Mouse (Mus musculus) testis, adult 2 months (tissue): ENCODE data around the gene Adgrb3. TPM values are rescaled to one million over a fixed set of nuclear protein-coding genes. Genes with fewer than 3 reads are reported as not detected.

ENCODE experiments used
- H3K27ac ChIP-seq: fragments of 200-500 bp; 2 replicates; pipeline ENCODE4 v1.5.1; 2012; ENCODE audit warnings: low read depth, low read length; ENCODE audit not compliant: control insufficient read depth, insufficient read depth
- H3K27me3 ChIP-seq: fragments of 200-500 bp; 2 replicates; pipeline ENCODE4 v1.6.1; 2012; ENCODE audit warnings: mild to moderate bottlenecking, low read length, moderate library complexity; ENCODE audit not compliant: control insufficient read depth, insufficient read depth
- H3K36me3 ChIP-seq: fragments of 200-500 bp; 2 replicates; pipeline ENCODE4 v1.6.1; 2012; ENCODE audit warnings: mild to moderate bottlenecking, low read length; ENCODE audit not compliant: control insufficient read depth, insufficient read depth
- H3K4me1 ChIP-seq: fragments of 200-500 bp; 2 replicates; pipeline ENCODE4 v1.6.1; 2012; ENCODE audit warnings: low read length; ENCODE audit not compliant: control insufficient read depth, insufficient read depth
- H3K4me3 ChIP-seq: fragments of 200-500 bp; 2 replicates; pipeline ENCODE4 v1.5.1; 2012; ENCODE audit warnings: low read depth, mild to moderate bottlenecking, low read length, moderate library complexity, mixed read lengths; ENCODE audit not compliant: control insufficient read depth
- CTCF ChIP-seq: fragments of 200-500 bp; IDR thresholded peaks from 2 replicates; pipeline ENCODE4 v1.5.1; 2012; ENCODE audit warnings: low read depth, mild to moderate bottlenecking, inconsistent platforms, low read length, moderate library complexity; ENCODE audit not compliant: control insufficient read depth, insufficient read depth, insufficient replicate concordance
- POLR2A ChIP-seq: fragments of 200-500 bp; IDR thresholded peaks from 2 replicates; pipeline ENCODE4 v1.6.1; 2012; ENCODE audit warnings: low read depth, mild to moderate bottlenecking, inconsistent platforms, low read length, moderate library complexity; ENCODE audit not compliant: control insufficient read depth
- polyA plus RNA-seq: library from polyadenylated mRNA; depleted of rRNA; stranded (reverse); fragments of >200 nt; gene quantifications from 2 replicates; pipeline ENCODE4 v1.2.3, GENCODE M21; 2012

The Adgrb3 gene
- polyA plus RNA-seq, 1 experiment, result 0.40 TPM

DNA sequence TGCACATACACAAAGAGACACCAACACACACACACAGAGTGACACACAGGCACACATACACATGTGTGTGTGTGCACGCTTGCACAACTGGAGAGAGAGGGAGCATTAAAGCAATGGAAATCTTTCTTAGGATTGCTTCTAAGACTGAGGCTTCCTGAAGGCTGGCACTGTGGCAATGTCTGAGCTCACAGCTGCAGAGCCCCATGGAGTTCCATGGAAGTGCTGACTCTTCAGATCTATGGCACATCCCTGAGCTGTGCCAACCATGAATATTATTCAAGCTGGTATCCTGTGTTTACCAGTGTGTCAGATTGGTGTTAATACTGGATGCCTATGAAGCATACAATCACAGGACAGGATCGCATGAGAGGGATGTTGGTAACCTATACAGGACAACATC, 643.6 kb downstream of the Adgrb3 start:
- Histone ChIP-seq H3K36me3 (no peaks in the 10 kb centered on the region), H3K4me3 (no peak overlapping the region), H3K4me1 (no peaks in the 10 kb centered on the region), H3K27ac (no peak overlapping the region), H3K27me3 (no peaks in the 10 kb centered on the region)
- TF ChIP-seq POLR2A (no peak), CTCF (no peak)

DNA sequence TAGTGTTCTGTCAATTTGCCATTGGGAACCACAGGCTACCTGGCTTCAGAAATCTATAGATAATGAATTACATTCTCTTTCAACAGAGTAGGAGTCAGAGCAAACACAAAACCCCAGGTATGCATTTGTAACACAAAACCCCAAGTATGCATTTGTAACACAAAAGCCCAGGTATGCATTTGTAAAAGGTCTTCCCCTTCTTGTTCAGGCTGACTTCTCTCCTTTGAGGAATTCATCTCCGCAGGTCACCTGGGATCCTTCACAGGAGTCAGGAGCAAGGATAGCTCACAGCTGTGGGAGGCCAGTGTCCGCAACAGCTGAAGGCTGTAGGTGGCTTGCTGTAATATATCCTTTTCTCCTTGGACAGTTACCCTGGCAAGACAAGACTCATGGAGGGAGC, 647.6 kb downstream of the Adgrb3 start:
- Histone ChIP-seq H3K27me3 (no peaks in the 10 kb centered on the region), H3K4me3 (no peak overlapping the region), H3K36me3 (no peaks in the 10 kb centered on the region), H3K4me1 (no peaks in the 10 kb centered on the region; the same call in 1 of the 2 replicates), H3K27ac (no peak overlapping the region)
- TF ChIP-seq POLR2A, result no peak

DNA sequence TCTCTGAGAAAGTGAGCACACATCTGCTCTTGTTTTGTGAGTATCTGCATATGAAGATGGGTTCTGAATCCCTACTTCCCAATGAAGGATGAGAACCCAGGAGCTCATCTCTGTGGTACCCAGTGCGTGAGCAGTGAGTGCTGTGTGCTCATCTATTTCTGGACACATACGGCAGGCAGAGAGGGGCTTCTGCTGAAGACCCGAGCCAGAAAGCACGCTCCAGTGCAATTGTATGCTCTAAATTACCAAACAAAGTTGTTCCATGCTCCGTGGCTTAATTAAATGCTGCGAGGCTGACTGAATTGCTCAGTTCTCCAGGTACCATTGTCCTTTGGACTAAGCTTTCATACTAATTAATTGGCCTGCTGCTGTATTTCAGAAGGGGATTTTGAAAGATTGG, 648.9 kb downstream of the Adgrb3 start:
- H3K4me3 ChIP-seq, result no peak overlapping the region
- H3K27ac ChIP-seq, result no peak overlapping the region
- no peaks in the 10 kb centered on the region; the same call in 1 of the 2 replicates for H3K4me1 ChIP-seq
- H3K27me3 ChIP-seq, result no peaks in the 10 kb centered on the region
- H3K36me3 ChIP-seq, result no peaks in the 10 kb centered on the region
- TF ChIP-seq CTCF (no peak), POLR2A (no peak)

DNA sequence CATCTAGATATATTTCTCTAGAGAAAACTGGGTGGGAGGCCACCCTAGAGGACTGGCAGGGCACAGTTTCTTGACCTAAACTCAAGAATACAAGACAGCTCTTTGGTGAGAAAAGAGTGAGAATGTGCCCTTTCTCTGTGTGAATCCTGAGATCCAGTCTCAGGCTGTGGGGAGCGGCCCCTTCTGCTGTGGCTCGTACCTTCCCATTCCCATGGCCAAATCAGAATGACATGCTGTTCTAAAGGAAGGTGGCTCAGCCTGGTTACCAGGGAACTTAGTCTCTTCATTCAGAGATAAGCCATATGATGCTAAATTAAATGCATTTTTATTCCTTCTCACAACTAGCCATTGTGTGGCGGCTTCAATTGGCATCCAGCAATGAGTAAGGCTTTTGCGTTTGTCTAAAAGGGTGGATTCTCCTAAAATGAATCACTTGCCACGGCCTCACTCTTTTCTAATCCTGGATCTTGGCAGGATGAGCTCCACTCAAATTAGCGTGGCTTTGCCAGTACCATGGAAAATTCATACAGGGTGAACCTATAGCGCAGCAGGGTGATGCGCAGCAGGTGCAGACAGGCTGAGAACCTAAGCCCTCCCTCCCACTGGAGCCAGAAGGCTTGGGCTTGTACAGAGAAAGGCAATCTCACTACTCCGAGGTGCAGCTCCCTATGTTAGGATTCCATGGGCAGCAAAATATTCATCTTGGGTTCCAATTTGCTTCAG, 649.5 kb downstream of the Adgrb3 start:
- TF ChIP-seq CTCF, result no peak
- TF ChIP-seq POLR2A, result no peak
- Histone ChIP-seq H3K27ac (no peak overlapping the region), H3K4me1 (no peaks in the 10 kb centered on the region; the same call in 1 of the 2 replicates), H3K36me3 (no peaks in the 10 kb centered on the region), H3K27me3 (no peaks in the 10 kb centered on the region), H3K4me3 (no peak overlapping the region)

DNA sequence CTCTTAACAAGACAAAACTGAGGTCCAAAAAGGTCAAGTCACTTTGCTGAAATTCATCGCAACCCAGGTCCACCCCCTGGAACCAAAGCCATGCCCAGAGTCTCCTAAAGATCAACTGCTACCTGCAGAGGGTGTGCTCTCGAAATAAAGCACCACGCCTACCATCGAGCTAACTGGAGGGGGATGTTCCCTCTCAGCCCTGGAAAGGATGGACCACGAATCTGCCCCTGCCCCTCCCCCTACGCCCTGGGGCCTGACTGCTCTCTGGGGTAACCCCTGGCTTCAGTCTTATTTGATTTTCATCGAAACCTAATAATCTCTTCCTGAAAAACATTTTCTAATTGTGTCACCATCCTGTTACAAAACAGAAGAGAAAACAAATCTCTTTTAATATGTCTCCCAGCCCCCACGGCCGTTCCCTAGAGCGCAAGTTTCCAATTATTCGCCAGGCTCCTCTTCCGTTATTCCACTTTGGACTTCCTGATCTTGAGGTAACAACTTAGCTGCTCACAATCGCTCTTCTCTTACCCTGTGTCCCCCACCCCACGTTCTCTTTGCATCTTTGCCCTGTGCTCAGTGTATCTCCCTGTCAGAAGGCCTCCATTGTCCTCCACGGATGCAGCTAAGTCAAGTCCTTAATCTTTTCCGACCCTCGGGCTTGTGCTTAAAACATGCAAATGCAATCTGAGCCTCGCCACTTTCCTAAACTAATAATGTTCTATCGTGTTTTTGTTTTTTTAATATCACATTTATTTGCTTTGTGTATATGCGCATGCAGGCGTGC, 651.0 kb downstream of the Adgrb3 start:
- H3K27ac ChIP-seq, result no peak overlapping the region
- TF ChIP-seq POLR2A, result no peak
- no peak for TF ChIP-seq CTCF

DNA sequence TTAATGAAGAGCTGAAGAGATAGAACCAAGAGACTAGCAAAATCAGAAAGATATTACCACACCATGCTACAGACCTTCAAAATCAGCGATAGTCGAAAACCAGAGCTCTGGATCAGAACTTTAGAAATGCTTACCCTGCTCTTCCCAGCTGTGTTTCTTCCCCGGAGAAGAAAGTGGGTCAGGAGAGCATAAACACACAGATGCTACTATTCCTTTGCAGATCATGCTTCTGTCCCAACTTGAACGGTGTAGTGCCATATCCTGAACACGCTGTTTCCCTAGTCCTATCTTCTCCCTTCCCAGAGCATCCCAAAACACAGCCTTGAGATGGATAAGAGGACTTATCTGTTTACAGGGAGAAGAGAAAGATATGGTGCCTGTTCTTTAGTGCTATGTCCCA, 662.4 kb downstream of the Adgrb3 start:
- H3K4me1 ChIP-seq, result no peaks in the 10 kb centered on the region
- no peak overlapping the region for H3K27ac ChIP-seq
- no peak overlapping the region for H3K4me3 ChIP-seq
- H3K36me3 ChIP-seq, result no peaks in the 10 kb centered on the region
- no peaks in the 10 kb centered on the region for H3K27me3 ChIP-seq
- TF ChIP-seq POLR2A (no peak), CTCF (no peak)

More for the DNA sequence above, 651.0 kb downstream of the Adgrb3 start:
- Histone ChIP-seq H3K4me1 (no peaks in the 10 kb centered on the region; the same call in 1 of the 2 replicates), H3K27me3 (no peaks in the 10 kb centered on the region), H3K4me3 (no peak overlapping the region), H3K36me3 (no peaks in the 10 kb centered on the region)

DNA sequence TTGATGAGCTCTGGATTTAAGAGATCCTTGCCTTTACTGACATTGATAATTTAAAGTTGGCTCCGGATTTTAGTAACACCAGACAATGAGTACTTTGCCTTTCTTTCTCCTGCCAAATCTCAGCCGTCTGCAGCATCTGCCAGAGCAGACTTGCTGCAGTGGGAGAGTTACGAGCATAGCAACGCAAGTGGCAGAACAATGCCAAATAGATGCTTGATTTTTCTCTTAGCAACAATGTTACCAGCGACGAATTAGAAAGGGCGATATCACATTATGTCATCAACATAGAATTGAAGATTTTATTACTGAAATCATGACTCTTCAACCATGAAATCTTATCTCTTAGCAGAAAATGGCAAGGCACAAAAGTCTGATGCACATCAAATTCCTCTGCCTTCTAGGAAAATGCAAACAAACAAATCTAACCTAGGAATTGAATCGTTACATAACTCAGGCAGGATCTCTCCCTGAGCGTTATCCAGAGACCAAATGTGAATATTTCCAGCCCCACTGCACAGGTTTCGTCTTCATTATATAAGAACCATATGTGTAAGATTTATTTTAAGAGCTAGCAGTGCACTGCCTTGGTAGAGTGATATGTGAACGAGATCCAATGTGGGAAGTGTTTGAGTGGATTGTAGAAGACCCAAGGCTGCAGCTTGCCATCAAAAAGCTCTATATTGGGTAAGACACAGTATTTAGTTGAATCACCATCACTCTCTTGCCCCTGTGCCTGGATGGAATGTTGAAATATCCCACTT, 663.3 kb downstream of the Adgrb3 start:
- H3K4me3 ChIP-seq, result no peak overlapping the region
- no peaks in the 10 kb centered on the region for H3K27me3 ChIP-seq
- H3K27ac ChIP-seq, result no peak overlapping the region
- H3K36me3 ChIP-seq, result no peaks in the 10 kb centered on the region
- no peaks in the 10 kb centered on the region for H3K4me1 ChIP-seq
- TF ChIP-seq CTCF (no peak), POLR2A (no peak)
